Mouse (Mus musculus) liver, embryonic 14.5 days (tissue): ENCODE measurements around the gene Cmip.
"Not testable (repeated sequence)": the region's sequence is repeated elsewhere in the genome, so short reads cannot be mapped to it uniquely, and the experiment has no call there.

Experiments used
- CTCF ChIP-seq: IDR thresholded peaks from 2 replicates; pipeline ENCODE4 v1.5.1; 2016; ENCODE audit warnings: antibody characterized with exemption, low read depth, control low read depth
- EP300 ChIP-seq: IDR thresholded peaks from 2 replicates; pipeline ENCODE4 v1.6.1; 2016; ENCODE audit warnings: antibody characterized with exemption, low read depth

DNA sequence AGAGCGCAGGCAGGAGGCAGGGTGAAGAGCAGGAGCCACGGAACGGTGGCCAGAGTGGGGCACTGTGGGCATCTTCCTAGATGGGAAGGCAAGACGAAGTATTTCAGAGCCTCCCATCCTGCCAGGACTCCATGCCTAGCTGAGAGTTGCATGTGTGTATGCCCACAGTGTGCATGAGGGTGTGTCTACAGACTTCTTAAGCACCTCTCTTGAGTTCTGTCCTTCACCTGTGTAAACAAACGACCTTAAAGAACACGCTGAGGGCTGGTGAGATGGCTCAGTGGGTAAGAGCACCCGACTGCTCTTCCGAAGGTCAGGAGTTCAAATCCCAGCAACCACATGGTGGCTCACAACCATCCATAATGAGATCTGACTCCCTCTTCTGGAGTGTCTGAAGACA is 171.0 kb downstream of the Cmip start:
- TF ChIP-seq CTCF, EP300: not testable (repeated sequence)
